Mouse (Mus musculus): ENCODE data around the gene Cmip.

- no peak for TF ChIP-seq POLR2A (IDR thresholded peaks at IDR 0.05; ENCODE audit: borderline replicate concordance, extremely low read depth, low read depth, low read length)
- TF ChIP-seq CTCF (IDR thresholded peaks at IDR 0.05; ENCODE audit: insufficient read depth, low read length), result no peak
Measured at GRCm38 (mm10) chr8:117432111-117432510, 175.2 kb downstream of the Cmip start.
